Mouse (Mus musculus) kidney, embryonic 16.5 days (tissue): ENCODE measurements around the gene Safb. TPM values are rescaled to one million over a fixed set of nuclear protein-coding genes. Genes with fewer than 3 reads are reported as not detected.
A peak's percentile ranks its signal among the peaks of the same experiment; 100 is the strongest.
"Not testable (repeated sequence)": the region's sequence is repeated elsewhere in the genome, so short reads cannot be mapped to it uniquely, and the experiment has no call there.

Source experiments
- ATAC-seq: fragments of 200-750 bp; cut with Nextera tagmentation; 2 replicates; pipeline ENCODE4 v1.8.0; 2017; ENCODE audit warnings: moderate TSS enrichment; ENCODE audit not compliant: low FRiP score, low TSS enrichment
- H3K27ac ChIP-seq: fragments of 300-500 bp; sonication (generic); 2 replicates; pipeline ENCODE4 v1.5.1; 2014; ENCODE audit warnings: low read length
- H3K27me3 ChIP-seq: fragments of 300-500 bp; sonication (generic); 2 replicates; pipeline ENCODE4 v1.6.1; 2014; ENCODE audit warnings: low read length, control low read depth, mixed read lengths; ENCODE audit not compliant: insufficient read depth
- H3K36me3 ChIP-seq: fragments of 300-500 bp; sonication (generic); 2 replicates; pipeline ENCODE4 v1.6.1; 2014; ENCODE audit warnings: low read length, control low read depth, mixed read lengths; ENCODE audit not compliant: insufficient read depth
- H3K4me1 ChIP-seq: fragments of 300-500 bp; sonication (generic); 2 replicates; pipeline ENCODE4 v1.6.1; 2014; ENCODE audit warnings: low read length, control low read depth, mixed read lengths; ENCODE audit not compliant: insufficient read depth
- H3K4me2 ChIP-seq: fragments of 300-500 bp; sonication (generic); replicated peaks from 2 replicates; pipeline ENCODE4 v1.6.1; 2014; ENCODE audit warnings: low read depth, low read length
- H3K4me3 ChIP-seq: fragments of 300-500 bp; sonication (generic); 2 replicates; pipeline ENCODE4 v1.5.1; 2014; ENCODE audit warnings: mild to moderate bottlenecking, low read length
- H3K9ac ChIP-seq: fragments of 300-500 bp; sonication (generic); replicated peaks from 2 replicates; pipeline ENCODE4 v1.6.1; 2014; ENCODE audit warnings: low read length
- H3K9me3 ChIP-seq: fragments of 300-500 bp; sonication (generic); 2 replicates; pipeline ENCODE4 v1.6.1; 2016; ENCODE audit warnings: low read length, control low read depth
- WGBS: fragments of 180-500 bp; shearing (Covaris S2); extraction: QIAGEN DNeasy Blood & Tissue Kit; methylation state at CpG from one replicate; pipeline ENCODE4 v1.1.7; 2014; 5-methylcytosine and 5-hydroxymethylcytosine counted together
- polyA plus RNA-seq: library from polyadenylated mRNA; unstranded; fragments of >200 nt; fragmentation: Nextera tagmentation; extraction: Ambion mirVana; gene quantifications from 2 replicates; pipeline ENCODE4 v1.2.1, GENCODE M21; 2015

The Safb gene
- polyA plus RNA-seq, 1 experiment from 2014 or later, result 123 TPM

DNA sequence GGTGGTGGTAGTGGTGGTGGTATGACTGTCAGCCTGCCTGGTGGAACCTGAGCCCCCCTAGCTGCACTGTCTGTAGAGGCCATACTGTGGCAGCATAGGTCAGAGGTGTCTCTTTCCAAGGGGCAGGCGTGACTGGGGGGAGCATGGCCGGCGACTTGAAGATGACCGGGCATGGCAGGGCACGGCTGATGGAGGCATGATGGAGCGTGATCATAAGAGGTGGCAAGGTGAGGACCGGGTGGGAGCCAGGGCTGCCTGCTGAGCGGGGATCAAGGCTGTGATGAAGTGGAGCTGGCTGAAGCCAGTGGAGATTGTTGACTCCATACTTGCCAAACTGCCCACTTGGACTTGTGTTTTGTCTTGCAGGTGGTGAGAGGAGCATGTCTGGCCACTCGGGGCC, 20.8 kb downstream of the Safb start:
- H3K4me1 ChIP-seq, result peaks cover 14% of the 10 kb centered on the region
- 87% methylated on average over 9 of the region's 9 CpGs for WGBS
- ATAC-seq, result no peak

DNA sequence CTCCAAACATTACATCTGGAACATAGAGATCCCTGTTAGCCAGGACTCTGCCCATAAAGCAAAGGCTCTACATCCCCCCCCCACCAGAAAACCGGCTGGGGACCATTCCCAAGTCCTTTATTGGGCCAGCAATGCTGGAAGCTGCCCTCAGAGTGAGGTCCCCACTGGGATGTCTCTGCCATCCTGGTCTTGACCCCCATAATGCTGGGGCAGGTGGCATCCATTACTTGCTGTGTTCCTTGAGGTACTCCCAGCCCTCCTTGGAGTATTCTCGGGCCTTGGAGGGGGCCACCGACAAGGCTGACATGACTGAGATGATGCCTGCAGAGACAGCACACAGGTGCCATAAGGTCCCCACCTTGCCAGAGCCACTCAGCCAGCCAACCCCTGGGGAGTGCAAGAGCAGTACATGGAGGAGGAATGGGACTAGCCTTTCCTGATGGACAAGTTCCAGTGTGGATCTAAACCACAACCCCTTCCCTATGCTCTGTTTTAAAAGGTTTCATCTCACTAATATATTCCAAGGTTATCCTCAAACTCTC, 23.0 kb downstream of the Safb start:
- Histone ChIP-seq H3K4me2 (no peak overlapping the region), H3K36me3 (peaks cover 50% of the 10 kb centered on the region), H3K9ac (no peak overlapping the region), H3K4me1 (peaks cover 22% of the 10 kb centered on the region), H3K27ac (no peak overlapping the region), H3K9me3 (no peaks in the 10 kb centered on the region), H3K4me3 (no peak overlapping the region), H3K27me3 (no peaks in the 10 kb centered on the region)
- WGBS, result 51% methylated on average over 3 of the region's 3 CpGs
- no peak for ATAC-seq

More for the DNA sequence above, 20.8 kb downstream of the Safb start:
- Histone ChIP-seq H3K4me3 (no peak overlapping the region), H3K9ac (no peak overlapping the region), H3K27ac (no peak overlapping the region), H3K27me3 (no peaks in the 10 kb centered on the region), H3K9me3 (no peaks in the 10 kb centered on the region), H3K4me2 (no peak overlapping the region), H3K36me3 (peaks cover 70% of the 10 kb centered on the region)

DNA sequence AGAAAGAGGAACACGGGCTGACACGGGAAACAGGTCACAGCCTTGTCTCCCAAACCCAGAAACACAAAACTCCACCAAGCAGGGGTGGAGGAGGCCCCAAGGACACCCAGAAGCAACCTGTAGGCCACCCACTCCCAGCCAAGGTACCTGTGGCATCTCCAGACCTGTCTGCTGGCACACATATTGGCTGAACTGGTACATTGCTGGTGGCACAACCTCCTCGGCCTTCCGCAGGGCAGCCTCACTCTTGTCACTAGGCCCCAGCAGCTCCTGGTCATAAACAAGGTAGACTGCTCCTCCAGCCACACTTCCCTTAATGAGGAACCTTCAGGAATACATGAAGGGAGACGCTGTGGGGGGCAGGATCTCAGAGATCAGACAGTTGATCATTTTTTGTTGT, 24.1 kb downstream of the Safb start:
- H3K4me2 ChIP-seq, result peak overlapping the region; percentile 72
- H3K27ac ChIP-seq, result no peak overlapping the region
- H3K36me3 ChIP-seq, result peaks cover 39% of the 10 kb centered on the region
- no peak for ATAC-seq
- H3K4me3 ChIP-seq, result peak overlapping the region; percentile 66
- peak overlapping the region; percentile 77 for H3K9ac ChIP-seq
- H3K27me3 ChIP-seq, result no peaks in the 10 kb centered on the region
- 42% methylated on average over 5 of the region's 5 CpGs for WGBS
- no peaks in the 10 kb centered on the region for H3K9me3 ChIP-seq
- H3K4me1 ChIP-seq, result peaks cover 22% of the 10 kb centered on the region

DNA sequence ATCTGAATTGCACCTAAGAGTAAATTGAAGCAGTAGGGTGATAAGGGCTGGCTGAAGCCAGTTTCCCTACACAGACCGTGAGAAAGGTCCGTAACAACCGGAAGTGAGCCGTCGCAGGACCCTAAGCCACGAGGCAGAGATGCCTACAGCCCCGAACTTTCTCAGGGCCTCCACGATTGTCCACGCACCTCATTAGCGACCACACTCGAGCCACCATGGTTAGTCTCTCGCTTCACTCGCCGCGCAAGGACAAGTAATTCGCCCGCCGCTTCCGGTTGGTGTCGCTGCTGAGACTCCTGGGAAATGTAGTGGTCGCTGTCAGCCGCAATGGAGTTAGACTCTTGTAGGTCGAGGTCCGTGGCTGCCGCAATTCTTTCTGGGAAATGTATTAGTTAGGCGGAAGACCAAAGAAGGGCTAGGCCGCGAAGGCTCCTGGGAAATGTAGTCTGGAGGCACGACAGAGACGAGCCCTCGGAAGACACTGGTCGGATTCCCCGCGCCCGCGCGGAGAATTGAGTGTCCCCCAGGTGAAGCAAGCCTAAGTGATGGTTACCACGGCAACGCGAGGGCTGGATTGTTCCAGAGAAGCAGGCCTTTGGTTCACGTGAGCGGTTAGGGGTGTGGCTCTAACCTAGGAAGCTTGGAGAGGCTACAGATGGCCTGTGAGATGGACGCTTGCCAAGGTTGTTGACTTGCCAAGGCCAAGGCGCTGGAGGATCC, 25.0 kb downstream of the Safb start, which contains the start of gene 2410015M20Rik:
Gene 2410015M20Rik, minus strand, starts transcription at position 320 of the 720 bp plus-strand sequence.
- Histone ChIP-seq H3K27ac (peak within 1 kb of the TSS; percentile 73), H3K9ac (peak within 1 kb of the TSS; percentile 77), H3K4me1 (peaks cover 27% of the 10 kb centered on the region), H3K9me3 (no peaks in the 10 kb centered on the region), H3K4me3 (peak within 1 kb of the TSS; percentile 66), H3K4me2 (peak within 1 kb of the TSS; percentile 72), H3K27me3 (no peaks in the 10 kb centered on the region), H3K36me3 (peaks cover 30% of the 10 kb centered on the region)
- WGBS, result under 1% methylated on average over 44 of the region's 44 CpGs
- peak; percentile 90 for ATAC-seq

DNA sequence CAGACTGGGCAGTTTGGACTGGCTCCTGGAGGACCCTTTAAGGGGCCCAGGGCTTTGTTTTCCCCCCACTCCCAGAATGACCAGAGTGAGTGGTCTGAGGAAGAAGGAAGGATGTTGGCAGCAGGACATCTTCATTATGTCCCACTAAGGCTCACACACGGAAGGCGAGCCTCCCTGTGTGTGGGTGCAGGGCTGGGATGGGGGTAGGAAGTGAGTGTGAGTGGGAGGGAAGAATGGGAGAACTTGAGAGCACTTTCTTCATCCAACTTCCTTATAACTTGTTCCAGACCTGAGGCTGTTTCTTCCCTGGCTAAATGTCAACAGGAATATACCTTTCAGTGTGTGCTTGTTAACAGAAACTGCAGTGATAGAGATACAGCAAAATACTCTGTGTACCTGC, 26.7 kb downstream of the Safb start:
- H3K27me3 ChIP-seq, result no peaks in the 10 kb centered on the region
- no peaks in the 10 kb centered on the region for H3K9me3 ChIP-seq
- WGBS, result 81% methylated on average over 2 of the region's 2 CpGs
- H3K4me1 ChIP-seq, result peaks cover 37% of the 10 kb centered on the region
- H3K9ac ChIP-seq, result no peak overlapping the region
- peaks cover 29% of the 10 kb centered on the region for H3K36me3 ChIP-seq
- H3K4me3 ChIP-seq, result no peak overlapping the region
- no peak overlapping the region for H3K27ac ChIP-seq
- H3K4me2 ChIP-seq, result no peak overlapping the region
- no peak for ATAC-seq

DNA sequence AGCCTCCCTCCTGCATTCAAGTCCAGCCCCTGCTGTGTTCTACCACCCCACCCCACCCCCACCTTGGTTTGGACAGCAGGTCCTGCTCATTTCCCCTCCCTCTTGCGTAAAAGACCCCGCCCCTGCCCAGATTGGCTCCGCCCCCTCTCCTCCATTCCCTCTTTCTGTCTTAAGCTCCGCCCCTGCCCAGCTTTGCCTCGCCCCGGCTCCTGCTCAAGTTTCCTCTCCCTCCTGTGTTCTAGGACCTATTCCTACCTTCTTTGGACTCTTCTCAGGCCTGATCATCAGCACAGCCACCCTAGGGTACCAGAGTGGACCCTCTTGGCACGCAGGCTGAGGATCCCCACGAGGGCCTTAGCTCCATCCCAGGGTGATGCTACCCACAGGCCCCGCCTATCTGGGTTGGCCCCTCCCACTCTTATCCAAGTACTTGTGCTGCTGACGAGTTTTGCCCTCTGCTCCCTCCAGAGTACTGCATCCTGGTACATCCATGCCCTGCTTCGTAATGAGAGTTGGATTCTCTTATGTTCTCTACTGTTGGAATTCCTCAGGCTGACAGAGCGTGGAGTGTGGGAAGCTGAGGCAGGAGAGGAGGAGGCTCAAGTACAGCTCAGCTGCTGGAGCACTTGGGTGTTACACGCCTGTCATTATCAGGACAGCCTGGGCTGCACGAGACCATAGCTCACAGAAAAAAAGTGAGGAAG, 27.4 kb downstream of the Safb start:
- WGBS, result 15% methylated on average over 14 of the region's 14 CpGs

DNA sequence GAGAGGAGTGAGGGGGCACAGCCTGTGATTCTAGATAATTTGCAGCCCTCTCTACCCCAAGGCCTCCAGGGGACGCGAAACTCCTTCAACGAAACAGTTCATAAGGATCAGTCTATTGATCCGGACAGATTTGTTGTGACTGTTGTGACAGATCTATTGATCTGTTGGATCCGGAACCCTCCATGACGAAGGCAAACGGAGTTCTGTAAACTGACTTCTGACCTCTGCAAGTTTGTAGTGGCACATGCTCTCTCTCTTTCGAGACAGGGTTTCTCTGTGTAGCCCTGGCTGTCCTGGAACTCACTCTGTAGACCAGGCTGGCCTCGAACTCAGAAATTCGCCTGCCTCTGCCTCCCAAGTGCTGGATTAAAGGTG, 27.9 kb downstream of the Safb start:
- H3K4me3 ChIP-seq, H3K9ac ChIP-seq, H3K9me3 ChIP-seq, H3K4me2 ChIP-seq, H3K27me3 ChIP-seq, H3K27ac ChIP-seq, ATAC-seq: not testable (repeated sequence)
- peaks cover 28% of the 10 kb centered on the region for H3K36me3 ChIP-seq
- 84% methylated on average over 10 of the region's 10 CpGs for WGBS
- H3K4me1 ChIP-seq, result peaks cover 39% of the 10 kb centered on the region

More for the DNA sequence above, 27.4 kb downstream of the Safb start:
- Histone ChIP-seq H3K9ac (no peak overlapping the region), H3K4me2 (peak overlapping the region; percentile 35), H3K27ac (no peak overlapping the region), H3K9me3 (no peaks in the 10 kb centered on the region), H3K4me1 (peaks cover 39% of the 10 kb centered on the region), H3K36me3 (peaks cover 29% of the 10 kb centered on the region), H3K27me3 (no peaks in the 10 kb centered on the region), H3K4me3 (no peak overlapping the region)
- no peak for ATAC-seq

DNA sequence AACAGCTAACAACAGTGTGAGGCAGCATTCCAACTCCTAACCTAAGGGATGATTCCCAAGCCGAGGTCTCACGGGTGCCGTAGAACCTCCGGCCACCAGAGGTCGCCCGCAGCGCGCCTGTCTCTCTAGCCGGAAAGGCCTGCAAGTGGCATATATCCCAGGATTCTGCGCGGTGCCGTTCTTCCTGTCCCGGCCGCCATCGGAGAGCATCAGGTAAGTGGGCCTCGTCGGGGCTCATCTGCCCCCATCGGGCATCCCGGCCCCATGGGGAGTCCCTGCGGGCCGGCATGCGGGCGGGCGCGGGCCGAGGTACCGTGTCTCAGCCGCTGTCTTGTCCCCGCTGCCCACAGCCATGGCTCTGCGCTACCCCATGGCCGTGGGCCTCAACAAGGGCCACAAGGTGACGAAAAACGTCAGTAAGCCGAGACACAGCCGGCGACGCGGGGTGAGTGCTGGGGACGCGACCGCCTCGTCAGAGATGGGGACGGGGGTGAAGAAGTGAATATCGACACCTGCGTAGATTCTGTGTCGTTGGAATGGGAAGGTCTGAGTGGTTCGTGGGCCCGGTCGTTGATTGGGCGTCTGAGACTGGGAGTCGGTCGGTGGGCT, 28.7 kb downstream of the Safb start, which contains the start of gene Rpl36:
Gene Rpl36, plus strand, starts transcription at position 181 of the 609 bp plus-strand sequence.
- under 1% methylated on average over 52 of the region's 52 CpGs for WGBS
- Histone ChIP-seq H3K9ac (peak within 1 kb of the TSS; percentile 93), H3K27me3 (no peaks in the 10 kb centered on the region), H3K4me3 (peak within 1 kb of the TSS; percentile 76), H3K9me3 (no peaks in the 10 kb centered on the region), H3K4me1 (peaks cover 34% of the 10 kb centered on the region), H3K4me2 (peak within 1 kb of the TSS; percentile 94), H3K27ac (peak within 1 kb of the TSS; percentile 86), H3K36me3 (peaks cover 34% of the 10 kb centered on the region)
- peak; percentile 47 for ATAC-seq

DNA sequence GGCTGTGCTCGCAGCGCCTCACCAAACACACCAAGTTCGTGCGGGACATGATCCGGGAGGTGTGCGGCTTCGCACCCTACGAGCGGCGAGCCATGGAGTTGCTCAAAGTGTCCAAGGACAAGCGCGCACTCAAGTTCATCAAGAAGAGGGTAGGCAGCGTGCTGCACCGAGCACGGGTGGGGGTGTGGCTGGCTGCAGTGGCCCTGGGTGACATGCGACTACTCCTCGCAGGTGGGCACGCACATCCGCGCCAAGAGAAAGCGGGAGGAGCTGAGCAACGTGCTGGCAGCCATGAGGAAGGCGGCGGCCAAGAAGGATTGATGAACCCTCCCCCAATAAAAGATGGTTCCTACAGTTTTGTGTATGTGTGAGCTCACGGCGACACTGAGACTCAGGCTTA, 29.3 kb downstream of the Safb start:
- not testable (repeated sequence) for ATAC-seq, H3K27me3 ChIP-seq, H3K9me3 ChIP-seq
- Histone ChIP-seq H3K4me1 (peaks cover 29% of the 10 kb centered on the region), H3K36me3 (peaks cover 40% of the 10 kb centered on the region), H3K4me3 (peak overlapping the region; percentile 76), H3K4me2 (peak overlapping the region; percentile 94), H3K9ac (peak overlapping the region; percentile 93), H3K27ac (peak overlapping the region; percentile 86)
- WGBS, result 0% methylated on average over 26 of the region's 26 CpGs
